Mouse (Mus musculus) bone marrow macrophage, adult 2 months (primary cell): ENCODE results near the gene Gm20403.

Experiments
- CTCF ChIP-seq: IDR thresholded peaks from 2 replicates; pipeline ENCODE4 v1.5.1; 2012; ENCODE audit warnings: low read depth, mild to moderate bottlenecking, low read length, moderate library complexity
- POLR2A ChIP-seq: IDR thresholded peaks from 2 replicates; pipeline ENCODE4 v1.6.1; 2012; ENCODE audit warnings: mild to moderate bottlenecking, low read depth, low read length, borderline replicate concordance

DNA sequence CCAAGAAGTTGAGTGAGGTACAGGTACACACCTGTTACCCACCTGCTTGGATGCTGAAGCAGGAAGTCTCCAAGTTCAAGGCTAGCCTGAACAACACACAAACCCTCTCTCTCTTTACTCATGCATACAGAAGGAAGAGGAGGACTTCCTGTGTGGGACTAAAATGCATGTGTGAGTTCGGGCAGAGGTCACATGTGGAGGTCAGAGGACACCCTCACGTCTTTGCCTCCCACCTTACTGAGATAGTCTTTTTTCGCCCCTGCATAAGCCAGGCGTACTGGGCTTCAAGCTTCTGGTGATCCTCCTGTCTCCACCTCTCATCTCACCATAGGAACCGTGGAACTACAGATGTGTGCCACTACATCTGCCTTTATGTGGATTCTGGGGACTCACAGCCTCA is 12.1 kb upstream of the Gm20403 start:
- no peak for TF ChIP-seq POLR2A
- no peak for TF ChIP-seq CTCF
